Mouse (Mus musculus) layer of hippocampus, postnatal 10 days (tissue): ENCODE data around the gene Tgfb1i1. TPM values are rescaled to one million over a fixed set of nuclear protein-coding genes. Genes with fewer than 3 reads are reported as not detected.

Experiments used
- DNase-seq, 2 experiments: peaks; one replicate each; pipeline ENCODE4 v3.0.0; 2021; ENCODE audit warnings: low spot score in 2 of 2
- total RNA-seq, 2 experiments: library from RNA; stranded (reverse); gene quantifications; 2 replicates each; pipeline ENCODE4 v1.2.3; 2021

Gene Tgfb1i1
- total RNA-seq, 2 experiments from 2014 or later: 27.2 to 28.1 TPM

GRCm38 (mm10) chr7:128243921-128244320 is 2.7 kb upstream of the Tgfb1i1 start:
- DNase-seq: no peak

- no peak for DNase-seq
Observed at GRCm38 (mm10) chr7:128244410-128245025, 2.1 kb upstream of the Tgfb1i1 start.

- no peak for DNase-seq
Observed at GRCm38 (mm10) chr7:128245547-128245946, 1.1 kb upstream of the Tgfb1i1 start.

- DNase-seq: peak; percentile 90
Observed at GRCm38 (mm10) chr7:128247443-128247842, 831 bp downstream of the Tgfb1i1 start.

GRCm38 (mm10) chr7:128248081-128249042 is 1.8 kb downstream of the Tgfb1i1 start:
- no peak for DNase-seq

GRCm38 (mm10) chr7:128249998-128250397 is 3.4 kb downstream of the Tgfb1i1 start:
- DNase-seq: no peak

GRCm38 (mm10) chr7:128251946-128252345 is 5.3 kb downstream of the Tgfb1i1 start:
- DNase-seq: peak in 1 of 2 experiments; percentile 7

- peak; percentile 68 to 72 for DNase-seq
Observed at GRCm38 (mm10) chr7:128252609-128253008, 6.0 kb downstream of the Tgfb1i1 start.

GRCm38 (mm10) chr7:128254978-128255377 is 8.4 kb downstream of the Tgfb1i1 start:
- DNase-seq: no peak

GRCm38 (mm10) chr7:128255757-128256156 is 9.1 kb downstream of the Tgfb1i1 start:
- DNase-seq: no peak

GRCm38 (mm10) chr7:128256783-128257334 is 10.2 kb downstream of the Tgfb1i1 start:
- no peak for DNase-seq

- no peak for DNase-seq
Observed at GRCm38 (mm10) chr7:128265411-128265810, 18.8 kb downstream of the Tgfb1i1 start, which contains the start of gene Slc5a2. Slc5a2 (plus strand) TSS chr7:128265657.

- DNase-seq: no peak
Observed at GRCm38 (mm10) chr7:128266056-128266455, 19.4 kb downstream of the Tgfb1i1 start.

- no peak for DNase-seq
Observed at GRCm38 (mm10) chr7:128267391-128267790, 20.8 kb downstream of the Tgfb1i1 start.

GRCm38 (mm10) chr7:128267813-128268212 is 21.2 kb downstream of the Tgfb1i1 start:
- DNase-seq: no peak

GRCm38 (mm10) chr7:128270431-128270850 is 23.8 kb downstream of the Tgfb1i1 start:
- no peak for DNase-seq

- no peak for DNase-seq
Observed at GRCm38 (mm10) chr7:128271496-128271895, 24.9 kb downstream of the Tgfb1i1 start.

- no peak for DNase-seq
Observed at GRCm38 (mm10) chr7:128276051-128276450, 29.4 kb downstream of the Tgfb1i1 start.

- no peak for DNase-seq
Observed at GRCm38 (mm10) chr7:128279750-128280149, 33.1 kb downstream of the Tgfb1i1 start.

- no peak for DNase-seq
Observed at GRCm38 (mm10) chr7:128281765-128282164, 35.2 kb downstream of the Tgfb1i1 start.

- DNase-seq: no peak
Observed at GRCm38 (mm10) chr7:128282532-128283244, 36.1 kb downstream of the Tgfb1i1 start.
